Mouse (Mus musculus) ovary, postnatal 36 days (tissue): ENCODE measurements around the gene Gm12355.
"Not testable (repeated sequence)": the region's sequence is repeated elsewhere in the genome, so short reads cannot be mapped to it uniquely, and the experiment has no call there.

ENCODE experiments used
- DNase-seq: peaks from one replicate; pipeline ENCODE4 v3.0.0; 2022; ENCODE audit warnings: low spot score, mixed read lengths

The Gm12355 gene

DNA sequence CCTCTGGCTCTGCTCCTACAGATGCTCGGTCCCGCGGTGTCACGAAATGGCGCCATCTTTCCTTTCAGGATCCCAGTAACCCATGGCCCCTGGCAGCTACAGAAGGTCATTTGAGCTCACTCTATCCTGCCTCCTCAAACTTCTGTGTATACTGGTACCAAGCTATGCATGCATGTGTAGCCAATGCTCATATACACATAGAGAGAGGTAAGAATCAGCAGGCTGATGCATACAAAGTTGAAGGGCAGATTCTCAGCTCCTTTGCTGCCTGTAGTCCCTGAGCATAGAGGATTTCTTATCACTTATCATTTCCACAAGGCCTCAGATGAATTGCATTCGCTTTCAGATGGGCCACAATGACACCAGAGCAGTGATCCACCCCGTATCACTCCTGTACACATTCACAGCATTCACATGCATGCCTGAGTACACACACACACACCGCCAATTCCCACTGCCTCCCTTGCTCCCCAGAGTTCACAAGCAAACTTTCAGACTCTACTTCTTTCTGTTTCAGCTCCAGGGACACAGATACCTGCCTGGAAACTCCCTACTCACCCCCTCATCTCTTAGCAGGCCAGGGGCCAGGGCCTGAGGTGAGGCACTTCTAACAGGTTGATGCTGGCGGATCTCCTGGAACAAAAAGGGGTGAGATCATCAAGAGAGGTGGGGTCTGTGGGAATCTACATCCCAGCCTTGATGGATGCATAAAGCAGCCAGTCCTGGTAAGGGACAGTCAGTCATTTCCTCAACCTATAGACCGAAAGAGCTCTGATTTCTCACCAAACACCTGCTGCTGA lies at the start of gene Gm12355, which contains the start of gene Gsdma3:
Gene Gm12355 (minus strand): TSS at position 51 of the 800 bp plus-strand sequence.
Gene Gsdma3 (plus strand): TSS at position 750 of the 800 bp plus-strand sequence.
- no peak for DNase-seq

DNA sequence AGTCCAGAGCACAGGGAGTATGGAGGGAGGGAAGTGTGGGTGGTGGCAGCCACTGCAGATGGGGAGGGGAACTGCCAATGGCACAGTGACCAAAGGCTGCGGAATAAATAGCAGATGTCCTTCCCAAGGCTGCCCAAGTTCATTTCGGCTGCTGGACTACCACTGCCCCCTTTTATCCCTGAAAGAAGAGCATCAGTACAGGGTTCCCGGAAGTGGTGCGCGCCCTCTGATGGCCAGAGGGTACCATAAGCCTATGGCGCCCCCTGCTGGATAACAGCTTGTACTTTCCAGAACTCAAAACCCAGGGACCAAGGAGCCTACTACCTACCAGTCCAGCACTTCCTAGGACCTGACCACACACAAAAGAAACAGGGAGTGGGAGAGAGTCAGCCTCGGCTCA lies 47.7 kb upstream of the Gm12355 start:
- DNase-seq = peak; percentile 67

DNA sequence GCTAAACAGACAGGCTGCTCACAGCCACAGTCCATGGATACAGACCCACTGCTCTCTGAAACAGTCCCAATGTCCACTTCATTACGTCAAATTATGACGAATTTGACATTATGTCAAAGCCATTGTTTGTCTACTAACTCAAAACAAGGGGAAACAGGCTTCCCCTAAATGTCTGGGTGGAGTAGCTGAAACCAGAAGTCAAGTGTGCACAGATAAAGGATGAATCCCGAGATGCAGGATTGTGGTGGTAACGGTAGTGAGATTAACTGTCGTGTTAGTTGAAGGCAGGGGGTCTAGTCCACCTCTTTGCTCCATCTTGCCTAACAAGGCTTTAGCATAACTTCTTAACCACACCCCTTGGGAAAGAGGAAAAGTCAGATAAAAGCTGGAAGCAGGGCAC lies 47.0 kb upstream of the Gm12355 start:
- no peak for DNase-seq

DNA sequence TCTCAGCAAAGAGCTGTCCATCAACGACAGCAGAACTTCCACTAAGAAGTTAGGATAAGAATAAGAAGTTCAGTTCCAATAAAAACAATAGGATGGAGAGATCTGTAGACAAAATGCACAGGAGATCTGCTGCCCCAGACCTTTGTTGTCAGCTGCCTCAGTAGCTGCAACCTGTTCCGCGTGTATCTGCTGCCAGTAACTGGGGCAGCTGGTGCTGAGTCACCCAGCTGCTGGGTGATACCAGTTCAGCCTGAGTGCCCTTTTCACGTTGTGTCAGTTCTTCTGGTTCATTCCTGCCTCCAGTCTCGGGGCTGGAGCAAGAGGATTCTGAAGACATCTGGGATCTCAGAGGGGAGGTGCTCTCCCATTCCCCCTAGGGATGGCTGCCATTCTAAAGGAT lies 46.4 kb upstream of the Gm12355 start:
- DNase-seq = no peak

DNA sequence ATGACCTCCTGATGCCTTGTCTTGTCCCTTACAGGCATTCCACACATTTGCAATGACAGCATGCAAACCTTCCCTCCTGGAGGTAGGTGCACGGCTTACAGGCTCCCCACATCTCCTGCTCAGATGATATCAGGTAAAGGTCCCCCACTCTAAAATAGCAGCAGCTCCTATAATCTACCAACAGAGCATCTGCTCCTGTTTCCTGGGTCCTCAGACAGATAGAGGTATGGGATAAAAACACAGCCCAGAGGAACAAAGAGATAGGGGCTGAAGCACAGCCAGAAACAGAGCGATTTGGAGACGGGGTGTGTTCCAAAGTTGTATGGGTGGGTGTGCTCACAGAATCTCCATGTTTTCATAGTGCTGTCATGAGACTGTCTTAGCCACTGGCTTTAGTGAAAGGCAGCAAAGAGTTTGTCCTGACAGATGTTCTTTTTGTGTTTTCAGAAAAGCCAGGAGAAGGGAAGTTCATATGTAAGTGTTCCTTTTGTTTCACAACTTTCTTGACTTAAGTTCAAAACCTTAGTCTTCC lies 45.9 kb upstream of the Gm12355 start:
- no peak for DNase-seq

DNA sequence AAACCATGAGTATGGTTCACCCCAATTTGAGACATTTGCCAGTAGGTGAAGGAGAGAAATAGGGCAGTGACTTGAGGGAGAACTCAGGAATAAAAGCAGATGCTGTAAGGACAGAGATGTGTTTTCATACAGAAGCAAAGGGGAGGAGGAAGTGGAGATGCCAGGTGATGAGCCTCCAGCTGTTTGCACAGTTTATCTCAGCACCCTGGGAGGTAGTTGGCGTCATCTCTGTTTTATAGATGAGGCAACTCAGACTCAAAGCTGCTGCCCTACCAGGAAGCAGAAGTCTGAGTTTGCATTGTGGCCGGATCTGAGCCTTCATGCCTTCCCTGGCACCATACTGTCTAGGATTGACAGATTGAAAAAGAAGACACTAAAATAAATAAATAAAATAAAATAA lies 43.5 kb upstream of the Gm12355 start:
- no peak for DNase-seq

DNA sequence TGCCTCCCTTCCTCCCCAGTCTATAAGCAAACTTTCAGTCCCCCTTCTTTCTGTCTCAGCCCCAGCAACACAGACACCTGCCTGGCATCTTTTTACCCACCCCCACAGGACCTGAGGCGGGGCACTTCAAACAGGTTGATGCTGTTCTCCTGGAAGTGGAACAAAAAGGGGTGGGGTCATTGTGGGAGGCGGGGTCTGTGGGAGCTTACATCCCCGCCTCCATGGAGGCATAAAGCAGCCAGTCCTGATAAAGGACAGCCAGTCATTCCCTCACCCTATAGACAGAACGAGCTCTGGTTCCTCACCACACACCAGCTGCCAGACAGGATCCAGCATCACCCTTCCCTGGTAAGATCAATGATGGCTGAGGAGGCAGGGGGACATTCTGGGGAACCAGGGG lies 38.6 kb upstream of the Gm12355 start, which contains the start of gene Gsdma:
Gene Gsdma (plus strand): TSS at position 261 of the 400 bp plus-strand sequence.
- DNase-seq = no peak

DNA sequence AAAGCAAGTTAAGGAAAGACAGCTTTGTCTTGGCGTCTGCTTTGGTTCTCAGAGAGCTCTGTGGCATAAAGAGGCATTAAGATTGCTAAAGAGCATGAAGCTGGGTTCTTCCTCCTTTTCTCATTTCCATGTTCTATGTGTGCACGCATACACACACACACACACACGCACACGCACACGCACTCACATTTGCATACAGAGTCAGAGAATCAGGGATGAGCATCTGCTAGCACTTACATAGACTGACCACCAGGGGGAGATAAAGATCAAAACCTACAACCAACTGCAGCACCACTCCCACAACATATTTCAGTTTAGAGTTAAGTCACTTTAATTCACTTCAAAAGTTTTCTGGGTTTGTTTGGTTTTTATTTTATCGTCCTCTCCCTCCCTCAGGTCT lies 35.1 kb upstream of the Gm12355 start:
- no peak for DNase-seq

DNA sequence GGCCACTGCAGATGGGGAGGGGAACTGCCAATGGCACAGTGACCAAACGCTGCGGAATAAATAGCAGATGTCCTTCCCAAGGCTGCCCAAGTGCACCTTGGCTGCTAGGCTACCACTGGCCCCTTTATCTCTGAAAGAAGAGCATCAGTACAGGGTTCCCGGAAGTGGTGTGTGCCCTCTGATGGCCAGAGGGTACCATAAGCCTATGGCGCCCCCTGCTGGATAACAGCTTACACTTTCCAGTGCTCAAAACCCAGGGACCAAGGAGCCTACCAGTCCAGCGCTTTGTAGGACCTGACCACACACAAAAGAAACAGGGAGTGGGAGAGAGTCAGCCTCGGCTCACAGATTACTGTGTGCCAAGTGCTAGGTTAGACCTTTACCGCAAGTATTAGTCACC lies 29.6 kb upstream of the Gm12355 start:
- DNase-seq = peak; percentile 51

DNA sequence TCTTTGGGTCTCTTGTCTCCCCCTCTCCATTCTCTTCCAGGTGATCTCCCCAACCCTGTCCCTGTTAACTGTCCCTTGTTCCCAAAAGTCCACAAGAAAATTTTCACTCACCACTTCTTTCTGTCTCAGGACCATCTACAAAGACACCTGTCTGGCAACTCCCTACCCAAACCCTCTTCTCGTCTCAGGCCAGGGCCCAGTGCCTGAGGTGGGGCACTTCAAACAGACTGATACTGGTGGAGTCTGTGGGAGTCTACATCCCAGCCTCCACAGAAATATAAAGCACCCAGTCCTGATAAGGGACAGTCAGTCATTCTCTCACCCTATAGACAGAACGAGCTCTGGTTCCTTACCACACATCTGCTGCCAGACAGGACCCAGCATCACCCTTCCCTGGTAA lies 21.0 kb upstream of the Gm12355 start, which contains the start of gene Gsdma2:
Gene Gsdma2 (plus strand): TSS at position 301 of the 400 bp plus-strand sequence.
- no peak for DNase-seq

DNA sequence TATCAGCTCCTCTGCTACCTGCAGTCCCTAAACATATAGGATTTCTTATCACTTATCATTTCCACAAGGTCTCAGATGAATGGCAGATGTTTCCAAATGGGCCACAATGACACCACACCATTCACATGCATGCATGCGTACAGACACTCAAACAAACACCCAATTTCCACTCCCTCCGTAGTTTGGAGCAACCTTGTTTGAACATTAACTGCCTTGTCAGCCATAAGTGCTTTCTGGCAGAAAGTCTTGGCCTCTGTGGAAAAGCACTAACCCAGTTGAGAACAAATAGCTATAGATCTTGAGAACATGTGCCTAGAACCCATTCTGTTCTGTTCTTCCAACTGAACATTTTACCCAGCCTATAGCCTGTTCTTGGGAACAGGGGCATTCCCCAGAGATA lies 20.5 kb upstream of the Gm12355 start:
- no peak for DNase-seq

DNA sequence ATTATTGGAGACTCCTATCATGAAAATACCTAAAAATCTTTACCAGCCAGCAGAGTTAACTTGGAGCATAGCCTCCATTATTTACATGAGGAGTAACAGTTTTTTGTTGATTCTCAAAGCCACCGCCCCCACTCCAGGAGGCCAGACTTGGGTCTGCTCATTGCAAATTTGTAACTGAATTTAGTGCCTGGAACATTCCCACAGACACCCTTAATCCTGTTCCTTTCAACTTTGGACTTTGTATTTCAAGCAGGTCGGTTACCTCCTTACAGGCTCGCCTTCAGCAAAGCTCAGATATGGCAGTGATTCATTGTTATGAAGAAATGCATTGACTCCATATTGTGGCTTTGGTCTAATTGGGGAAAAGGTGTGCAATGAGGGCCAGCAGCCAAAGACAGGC lies 19.3 kb upstream of the Gm12355 start:
- DNase-seq = no peak

DNA sequence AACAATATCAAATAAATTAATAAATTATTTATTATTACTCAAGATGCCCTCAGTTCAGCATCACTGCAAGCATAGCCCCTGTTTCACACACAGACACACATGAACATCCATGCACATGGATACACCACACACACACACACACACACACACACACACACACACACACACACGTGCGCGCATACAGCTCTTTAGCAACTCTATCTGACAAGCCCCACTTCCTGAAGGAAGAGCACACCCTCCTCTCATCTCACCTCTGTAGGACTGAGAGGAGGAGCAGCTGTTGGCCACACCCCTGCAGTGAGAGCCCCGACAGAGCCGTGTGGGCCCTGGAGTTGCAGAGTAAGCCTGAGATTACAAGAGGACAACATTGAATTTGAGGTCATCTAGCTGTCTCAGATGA lies 14.6 kb upstream of the Gm12355 start:
- DNase-seq = no peak

DNA sequence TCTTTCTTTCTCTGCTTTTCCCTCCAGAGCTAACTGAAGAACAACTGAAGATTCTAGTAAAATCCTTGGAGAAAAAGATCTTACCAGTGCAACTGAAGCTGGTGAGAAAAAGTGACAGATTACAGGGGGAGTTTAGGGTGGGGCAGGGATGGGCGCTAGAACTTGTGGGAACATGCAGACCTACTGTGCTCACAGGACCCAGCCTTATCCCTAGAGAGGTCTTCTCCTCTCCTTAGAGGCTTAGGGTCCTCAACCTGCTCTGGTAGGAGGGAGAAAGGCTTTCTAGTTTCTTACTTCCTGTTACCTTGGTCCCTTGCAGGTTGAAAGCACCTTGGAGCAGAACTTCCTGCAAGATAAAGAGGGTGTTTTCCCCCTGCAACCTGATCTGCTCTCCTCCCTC lies 12.0 kb upstream of the Gm12355 start:
- DNase-seq = no peak

DNA sequence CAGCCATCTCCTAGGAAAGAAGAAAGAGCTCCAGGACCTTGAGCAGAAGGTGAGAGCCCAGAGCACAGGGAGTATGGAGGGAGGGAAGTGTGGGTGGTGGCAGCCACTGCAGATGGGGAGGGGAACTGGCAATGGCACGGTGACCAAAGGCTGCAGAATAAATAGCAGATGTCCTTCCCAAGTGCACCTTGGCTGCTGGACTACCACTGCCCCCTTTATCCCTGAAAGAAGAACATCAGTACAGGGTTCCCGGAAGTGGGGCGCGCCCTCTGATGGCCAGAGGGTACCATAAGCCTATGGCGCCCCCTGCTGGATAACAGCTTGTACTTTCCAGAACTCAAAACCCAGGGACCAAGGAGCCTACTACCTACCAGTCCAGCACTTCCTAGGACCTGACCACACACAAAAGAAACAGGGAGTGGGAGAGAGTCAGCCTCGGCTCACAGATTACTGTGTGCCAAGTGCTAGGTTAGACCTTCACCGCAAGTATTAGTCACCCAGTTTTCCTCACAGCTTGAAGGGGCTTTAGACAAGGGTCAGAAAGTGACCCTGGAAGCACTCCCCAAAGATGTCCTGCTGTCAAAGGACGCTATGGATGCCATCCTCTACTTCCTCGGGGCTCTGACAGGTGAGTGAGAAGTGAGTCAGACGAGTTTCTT lies 10.0 kb upstream of the Gm12355 start:
- peak; percentile 24 for DNase-seq

DNA sequence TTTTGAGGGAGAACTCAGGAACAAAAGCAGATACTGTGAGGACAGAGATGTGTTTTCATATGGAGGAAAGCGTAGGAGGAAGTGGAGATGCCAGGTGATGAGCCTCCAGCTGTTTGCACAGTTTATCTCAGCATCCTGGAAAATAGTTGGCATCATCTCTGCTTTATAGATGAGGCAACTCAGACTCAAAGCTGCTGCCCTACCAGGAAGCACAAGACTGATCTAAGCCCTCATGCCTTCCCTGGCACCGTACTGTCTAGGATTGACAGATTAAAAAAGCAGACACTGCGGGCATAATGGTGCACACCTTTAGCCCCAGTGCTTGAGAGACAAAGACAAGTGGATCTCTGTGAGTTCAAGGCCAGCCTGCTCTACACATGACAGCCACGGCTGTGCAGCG lies 5.2 kb upstream of the Gm12355 start:
- no peak for DNase-seq

DNA sequence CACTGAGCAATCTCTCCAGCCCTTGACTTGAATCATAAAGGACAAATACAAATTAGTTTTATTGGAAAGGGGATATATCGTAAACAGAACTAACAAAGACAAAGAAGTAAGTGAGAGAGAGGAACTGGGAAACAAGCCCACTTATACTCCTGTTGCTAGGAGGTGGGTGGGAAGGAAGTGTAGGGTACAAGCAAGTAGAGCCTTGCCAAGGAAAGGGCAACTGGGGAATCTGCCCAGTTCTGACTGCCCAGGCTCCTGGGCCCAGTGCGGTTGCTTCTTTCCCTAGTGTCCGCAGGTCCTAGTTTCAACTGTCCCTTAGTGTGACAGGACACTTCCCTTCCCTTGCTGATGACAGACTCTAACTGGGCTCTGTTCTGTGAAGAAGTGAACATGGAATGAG lies 3.2 kb upstream of the Gm12355 start:
- no peak for DNase-seq

DNA sequence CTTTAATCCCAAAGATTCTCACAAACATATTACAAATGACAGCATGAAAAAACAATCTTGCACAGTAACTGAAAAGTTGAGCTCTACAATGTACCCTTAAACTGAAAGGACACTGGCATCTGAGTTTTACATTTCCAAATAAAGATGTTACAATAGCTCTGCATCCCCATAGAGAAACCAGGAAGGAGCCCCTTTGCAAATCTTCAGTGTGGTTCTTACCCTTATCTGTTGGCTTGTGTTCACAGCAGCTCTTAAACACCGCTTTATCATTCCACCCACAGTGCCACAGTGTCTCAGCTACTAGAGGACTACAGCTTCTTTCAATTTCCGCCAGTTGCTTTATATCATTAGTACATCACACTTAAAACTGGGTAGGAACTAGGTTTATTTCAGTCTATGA lies 1.1 kb downstream of the Gm12355 start:
- DNase-seq = not testable (repeated sequence)

DNA sequence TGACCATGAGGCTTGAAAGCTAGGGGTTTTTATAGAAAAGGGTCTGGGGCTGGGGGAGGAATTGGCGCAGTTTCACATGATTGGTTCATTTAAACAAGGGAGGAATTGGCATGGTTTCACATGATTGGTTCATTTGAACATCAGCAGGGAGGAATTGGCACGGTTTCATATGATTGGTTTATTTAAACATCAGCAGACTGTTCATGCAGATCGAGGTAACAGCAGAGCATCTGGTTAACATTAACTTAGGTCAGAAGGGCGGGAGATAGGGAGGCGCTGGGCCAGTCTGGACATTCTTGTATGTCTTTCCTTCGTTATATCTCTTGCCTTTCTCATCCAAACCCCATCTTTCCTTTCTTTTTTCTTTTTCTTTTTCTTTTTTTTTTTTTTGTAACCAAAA lies 1.5 kb downstream of the Gm12355 start:
- not testable (repeated sequence) for DNase-seq

DNA sequence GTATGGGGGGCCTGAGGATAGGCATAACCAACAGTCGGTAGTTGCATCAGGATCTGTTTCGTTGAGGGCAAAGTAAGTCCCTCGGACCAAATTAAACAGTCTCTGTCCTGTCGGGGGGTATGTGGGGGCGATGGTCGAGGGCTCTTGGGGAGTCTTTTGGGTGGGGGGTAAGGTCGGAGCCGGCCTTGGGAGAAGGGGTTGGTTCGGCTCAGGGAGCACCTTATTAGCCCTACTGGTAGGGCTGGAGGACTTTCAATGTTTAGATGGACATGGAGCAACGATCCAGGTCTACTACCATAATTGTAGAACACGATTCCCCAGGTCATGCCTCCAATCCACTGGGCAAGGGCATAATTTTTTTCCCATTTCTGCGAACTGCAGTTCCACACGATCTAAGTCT lies 4.7 kb downstream of the Gm12355 start:
- DNase-seq = no peak

DNA sequence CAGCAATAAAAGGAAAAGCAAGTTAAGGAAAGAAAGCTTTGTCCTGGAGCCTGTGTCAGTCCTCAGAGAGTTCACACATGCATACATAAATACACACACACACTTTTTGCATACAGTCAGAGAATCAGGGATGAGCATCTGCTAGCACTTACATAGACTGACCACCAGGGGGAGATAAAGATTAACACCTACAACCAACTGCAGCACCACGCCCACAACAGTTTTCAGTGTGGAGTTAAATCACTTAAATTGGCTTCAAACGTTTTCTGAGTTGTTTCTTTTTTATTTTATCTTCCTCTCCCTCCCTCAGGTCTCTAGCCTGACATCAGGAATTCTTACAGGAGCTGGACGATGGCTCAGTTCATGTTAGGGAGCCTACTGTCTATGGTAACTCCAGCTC lies 18.7 kb downstream of the Gm12355 start:
- no peak for DNase-seq

DNA sequence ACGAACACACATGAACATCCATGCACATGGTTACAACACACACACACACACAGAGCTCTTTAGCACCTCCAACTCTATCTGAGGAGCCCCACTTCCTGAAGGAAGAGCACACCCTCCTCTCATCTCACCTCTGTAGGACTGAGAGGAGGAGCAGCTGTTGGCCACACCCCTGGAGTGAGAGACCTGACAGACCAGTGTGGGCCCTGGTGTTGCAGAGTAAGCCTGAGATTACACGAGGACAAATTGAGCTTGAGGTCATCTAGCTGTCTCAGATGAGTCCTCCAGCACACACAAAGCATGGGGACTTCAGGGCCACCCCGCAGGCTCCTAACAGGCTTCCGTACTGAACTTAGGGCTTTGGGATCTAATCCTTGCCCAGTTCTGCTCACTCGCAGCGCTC lies 20.6 kb downstream of the Gm12355 start:
- not testable (repeated sequence) for DNase-seq

DNA sequence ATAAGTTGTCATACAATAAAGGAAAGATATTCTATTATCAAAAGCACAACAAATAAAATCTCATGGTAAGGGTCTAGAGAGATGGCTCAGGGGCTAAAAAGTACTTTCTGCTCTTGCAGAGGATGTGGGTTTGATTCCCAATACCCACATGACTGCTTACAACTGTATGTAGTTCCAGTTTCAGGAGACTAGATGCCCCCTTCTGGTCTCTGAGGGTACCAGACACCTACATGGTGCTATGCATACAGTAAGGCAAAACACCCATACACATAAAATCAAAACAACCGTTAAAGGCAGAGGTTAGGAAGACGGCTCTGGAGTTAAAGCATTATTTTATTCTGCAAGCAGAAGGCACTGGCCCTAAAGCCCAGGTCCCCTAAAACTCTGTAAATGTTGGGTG lies 21.5 kb downstream of the Gm12355 start:
- no peak for DNase-seq
